Mouse (Mus musculus) G1E-ER4 (cell line): ENCODE results near the gene Kcnn1. TPM values are rescaled to one million over a fixed set of nuclear protein-coding genes. Genes with fewer than 3 reads are reported as not detected.

Experiments used
- GATA1 ChIP-seq: IDR thresholded peaks from one replicate; pipeline ENCODE4 v1.8.0; 2012; ENCODE audit warnings: low read length, inconsistent platforms
- polyA plus RNA-seq: library from polyadenylated mRNA; stranded (reverse); fragments of >175 nt; gene quantifications from 2 replicates; pipeline ENCODE4 v1.2.3, GENCODE M21; 2012

Kcnn1 gene
- polyA plus RNA-seq, 1 experiment = 0.03 TPM

- TF ChIP-seq GATA1 = no peak
Measured at GRCm38 (mm10) chr8:70857516-70857915, 5.5 kb downstream of the Kcnn1 start.

GRCm38 (mm10) chr8:70856541-70857197 is 6.4 kb downstream of the Kcnn1 start:
- TF ChIP-seq GATA1 = no peak

GRCm38 (mm10) chr8:70856028-70856427 is 7.0 kb downstream of the Kcnn1 start:
- no peak for TF ChIP-seq GATA1

- TF ChIP-seq GATA1 = no peak
Measured at GRCm38 (mm10) chr8:70853863-70854262, 9.2 kb downstream of the Kcnn1 start.

GRCm38 (mm10) chr8:70852595-70853231 is 10.3 kb downstream of the Kcnn1 start:
- TF ChIP-seq GATA1 = no peak

- no peak for TF ChIP-seq GATA1
Measured at GRCm38 (mm10) chr8:70851837-70852236, 11.2 kb downstream of the Kcnn1 start.

- TF ChIP-seq GATA1 = no peak
Measured at GRCm38 (mm10) chr8:70850947-70851346, 12.1 kb downstream of the Kcnn1 start.

- no peak for TF ChIP-seq GATA1
Measured at GRCm38 (mm10) chr8:70850132-70850845, 12.8 kb downstream of the Kcnn1 start.

GRCm38 (mm10) chr8:70849333-70849990 is 13.6 kb downstream of the Kcnn1 start:
- no peak for TF ChIP-seq GATA1

GRCm38 (mm10) chr8:70846371-70847154 is 16.5 kb downstream of the Kcnn1 start:
- no peak for TF ChIP-seq GATA1

- no peak for TF ChIP-seq GATA1
Measured at GRCm38 (mm10) chr8:70845108-70845507, 17.9 kb downstream of the Kcnn1 start.

- TF ChIP-seq GATA1 = no peak
Measured at GRCm38 (mm10) chr8:70844523-70844922, 18.5 kb downstream of the Kcnn1 start.

GRCm38 (mm10) chr8:70843941-70844340 is 19.1 kb downstream of the Kcnn1 start:
- no peak for TF ChIP-seq GATA1

- TF ChIP-seq GATA1 = no peak
Measured at GRCm38 (mm10) chr8:70843214-70843773, 19.8 kb downstream of the Kcnn1 start.

- TF ChIP-seq GATA1 = no peak
Measured at GRCm38 (mm10) chr8:70842484-70842883, 20.6 kb downstream of the Kcnn1 start.
